Mouse (Mus musculus) MEL (cell line): ENCODE data around the gene Plcxd2. TPM values are rescaled to one million over a fixed set of nuclear protein-coding genes. Genes with fewer than 3 reads are reported as not detected.

Source experiments
- DNase-seq: peaks from one replicate; pipeline ENCODE4 v3.0.0; 2011; ENCODE audit warnings: low read depth, low spot score
- H3K27ac ChIP-seq: 2 replicates; pipeline ENCODE4 v1.5.1; 2012; ENCODE audit warnings: low read depth, mild to moderate bottlenecking, control low read depth, low read length, moderate library complexity; ENCODE audit not compliant: control insufficient read depth
- H3K27me3 ChIP-seq, 2 experiments: fragments of 150-350 bp in 1 of 2; sonication (generic) in 1 of 2; 2 replicates each; pipeline ENCODE4 v1.6.1; 2012; ENCODE audit warnings: low read length in 2 of 2, mild to moderate bottlenecking in 2 of 2, improper control_type of control experiment in 1 of 2, moderate library complexity in 1 of 2; ENCODE audit not compliant: insufficient read depth in 2 of 2, control insufficient read depth in 1 of 2
- H3K36me3 ChIP-seq, 2 experiments: 2 replicates each; pipeline ENCODE4 v1.6.1; 2012 to 2014; ENCODE audit warnings: low read length in 2 of 2, improper control_type of control experiment in 1 of 2, inconsistent platforms in 1 of 2, mild to moderate bottlenecking in 1 of 2; ENCODE audit not compliant: insufficient read depth in 2 of 2, control insufficient read depth in 1 of 2
- H3K4me1 ChIP-seq, 2 experiments: fragments of 150-350 bp in 1 of 2; sonication (generic) in 1 of 2; 2 replicates each; pipeline ENCODE4 v1.6.1; 2012; ENCODE audit warnings: low read length in 2 of 2, improper control_type of control experiment in 1 of 2, mild to moderate bottlenecking in 1 of 2; ENCODE audit not compliant: insufficient read depth in 2 of 2, control insufficient read depth in 1 of 2
- H3K4me3 ChIP-seq, 2 experiments: fragments of 150-350 bp in 1 of 2; sonication (generic) in 1 of 2; 2 replicates each; pipeline ENCODE4 v1.5.1; 2012; ENCODE audit warnings: low read depth in 2 of 2, low read length in 2 of 2, mild to moderate bottlenecking in 2 of 2, moderate library complexity in 2 of 2, control low read depth in 1 of 2, improper control_type of control experiment in 1 of 2; ENCODE audit not compliant: control insufficient read depth in 1 of 2, insufficient read depth in 1 of 2
- H3K79me2 ChIP-seq: 2 replicates; pipeline ENCODE4 v1.6.1; 2012; ENCODE audit warnings: mild to moderate bottlenecking, low read length, moderate library complexity; ENCODE audit not compliant: control insufficient read depth, poor library complexity, insufficient read depth
- H3K9ac ChIP-seq: 2 replicates; pipeline ENCODE4 v1.6.1; 2012; ENCODE audit warnings: low read depth, mild to moderate bottlenecking, control low read depth, low read length, moderate library complexity; ENCODE audit not compliant: control insufficient read depth, poor library complexity, severe bottlenecking
- H3K9me3 ChIP-seq: fragments of 150-350 bp; sonication (generic); replicated peaks from 2 replicates; pipeline ENCODE4 v1.6.1; 2012; ENCODE audit warnings: mild to moderate bottlenecking, low read length, improper control_type of control experiment, moderate library complexity; ENCODE audit not compliant: insufficient read depth
- CHD1 ChIP-seq: IDR thresholded peaks from 2 replicates; pipeline ENCODE4 v1.6.1; 2012; ENCODE audit warnings: low read depth, mild to moderate bottlenecking, inconsistent platforms, low read length, improper control_type of control experiment
- CTCF ChIP-seq, 3 experiments: IDR thresholded peaks in 2 of 3; conservative IDR thresholded peaks in 1 of 3; 2 replicates each; pipeline ENCODE4 v1.5.1; 2011 to 2012; ENCODE audit warnings: low read length in 3 of 3, low read depth in 2 of 3, mild to moderate bottlenecking in 2 of 3, improper control_type of control experiment in 1 of 3, inconsistent platforms in 1 of 3, mixed read lengths in 1 of 3, moderate library complexity in 1 of 3; ENCODE audit not compliant: control insufficient read depth in 1 of 3, insufficient read depth in 1 of 3, poor library complexity in 1 of 3, severe bottlenecking in 1 of 3
- EP300 ChIP-seq, 2 experiments: IDR thresholded peaks; 2 replicates each; pipeline ENCODE4 v1.6.1; 2011; ENCODE audit warnings: improper control_type of control experiment in 2 of 2, low read length in 2 of 2, low read depth in 1 of 2, mild to moderate bottlenecking in 1 of 2
- ETS1 ChIP-seq: IDR thresholded peaks from 2 replicates; pipeline ENCODE4 v1.6.1; 2012; ENCODE audit warnings: low read depth, mild to moderate bottlenecking, inconsistent platforms, low read length, improper control_type of control experiment, moderate library complexity
- GABPA ChIP-seq: IDR thresholded peaks from 2 replicates; pipeline ENCODE4 v1.6.1; 2012; ENCODE audit warnings: low read depth, mild to moderate bottlenecking, inconsistent platforms, low read length, improper control_type of control experiment, moderate library complexity
- GATA1 ChIP-seq: IDR thresholded peaks from 2 replicates; pipeline ENCODE4 v1.6.1; 2011; ENCODE audit warnings: low read depth, low read length, improper control_type of control experiment
- HCFC1 ChIP-seq: IDR thresholded peaks from 2 replicates; pipeline ENCODE4 v1.6.1; 2012; ENCODE audit warnings: low read depth, mild to moderate bottlenecking, inconsistent platforms, low read length, improper control_type of control experiment, moderate library complexity
- JUND ChIP-seq: IDR thresholded peaks from 2 replicates; pipeline ENCODE4 v1.6.1; 2011; ENCODE audit warnings: low read depth, mild to moderate bottlenecking, improper control_type of control experiment, low read length
- KAT2A ChIP-seq: conservative IDR thresholded peaks from 2 replicates; pipeline ENCODE4 v1.6.1; 2012; ENCODE audit warnings: low read depth, low read length, improper control_type of control experiment, inconsistent platforms
- MAFK ChIP-seq: IDR thresholded peaks from 2 replicates; pipeline ENCODE4 v1.6.1; 2011; ENCODE audit warnings: low read depth, mild to moderate bottlenecking, low read length, improper control_type of control experiment, borderline replicate concordance
- MAZ ChIP-seq: IDR thresholded peaks from 2 replicates; pipeline ENCODE4 v1.6.1; 2012; ENCODE audit warnings: low read depth, mild to moderate bottlenecking, inconsistent platforms, low read length, improper control_type of control experiment
- MEF2A ChIP-seq: IDR thresholded peaks from 2 replicates; pipeline ENCODE4 v1.6.1; 2014; ENCODE audit warnings: low read depth, mild to moderate bottlenecking, inconsistent platforms, low read length, improper control_type of control experiment; ENCODE audit not compliant: poor library complexity, insufficient replicate concordance, severe bottlenecking; ENCODE audit errors: extremely low read depth
- MXI1 ChIP-seq: IDR thresholded peaks from 2 replicates; pipeline ENCODE4 v1.6.1; 2011; ENCODE audit warnings: mild to moderate bottlenecking, low read depth, low read length, improper control_type of control experiment
- MYB ChIP-seq: IDR thresholded peaks from 2 replicates; pipeline ENCODE4 v1.6.1; 2011; ENCODE audit warnings: mild to moderate bottlenecking, low read depth, low read length, improper control_type of control experiment
- POLR2A ChIP-seq, 2 experiments: IDR thresholded peaks; 2 replicates each; pipeline ENCODE4 v1.6.1; 2011 to 2012; ENCODE audit warnings: low read length in 2 of 2, mild to moderate bottlenecking in 2 of 2, control low read depth in 1 of 2, improper control_type of control experiment in 1 of 2, low read depth in 1 of 2, moderate library complexity in 1 of 2; ENCODE audit not compliant: control insufficient read depth in 1 of 2, insufficient read depth in 1 of 2, poor library complexity in 1 of 2
- POLR2AphosphoS2 ChIP-seq: IDR thresholded peaks from 2 replicates; pipeline ENCODE4 v1.6.1; 2011; ENCODE audit warnings: low read length, improper control_type of control experiment
- RCOR1 ChIP-seq: IDR thresholded peaks from 2 replicates; pipeline ENCODE4 v1.6.1; 2012; ENCODE audit warnings: low read depth, mild to moderate bottlenecking, inconsistent platforms, low read length, improper control_type of control experiment
- SIN3A ChIP-seq: IDR thresholded peaks from 2 replicates; pipeline ENCODE4 v1.6.1; 2012; ENCODE audit warnings: low read length, improper control_type of control experiment, inconsistent platforms
- TAL1 ChIP-seq: IDR thresholded peaks from 2 replicates; pipeline ENCODE4 v1.6.1; 2012; ENCODE audit warnings: mild to moderate bottlenecking, inconsistent platforms, low read length, moderate library complexity, mixed read lengths
- TBP ChIP-seq: IDR thresholded peaks from 2 replicates; pipeline ENCODE4 v1.8.0; 2011; ENCODE audit warnings: low read depth, low read length, improper control_type of control experiment
- UBTF ChIP-seq: IDR thresholded peaks from 2 replicates; pipeline ENCODE4 v1.6.1; 2012; ENCODE audit warnings: low read depth, mild to moderate bottlenecking, inconsistent platforms, low read length, improper control_type of control experiment, moderate library complexity, borderline replicate concordance; ENCODE audit not compliant: insufficient read depth
- USF2 ChIP-seq, 2 experiments: IDR thresholded peaks; 2 replicates each; pipeline ENCODE4 v1.6.1; 2011 to 2012; ENCODE audit warnings: improper control_type of control experiment in 2 of 2, low read length in 2 of 2, borderline replicate concordance in 1 of 2, inconsistent platforms in 1 of 2, low read depth in 1 of 2, mild to moderate bottlenecking in 1 of 2; ENCODE audit not compliant: insufficient read depth in 1 of 2
- ZC3H11A ChIP-seq: IDR thresholded peaks from 2 replicates; pipeline ENCODE4 v1.6.1; 2012; ENCODE audit warnings: low read depth, mild to moderate bottlenecking, inconsistent platforms, low read length, improper control_type of control experiment
- ZKSCAN1 ChIP-seq: IDR thresholded peaks from 2 replicates; pipeline ENCODE4 v1.6.1; 2012; ENCODE audit warnings: low read depth, mild to moderate bottlenecking, inconsistent platforms, low read length, improper control_type of control experiment, moderate library complexity
- ZMIZ1 ChIP-seq: IDR thresholded peaks from 2 replicates; pipeline ENCODE4 v1.6.1; 2012; ENCODE audit warnings: low read depth, mild to moderate bottlenecking, inconsistent platforms, low read length, improper control_type of control experiment, moderate library complexity
- ZNF384 ChIP-seq: IDR thresholded peaks from 2 replicates; pipeline ENCODE4 v1.6.1; 2012; ENCODE audit warnings: low read depth, mild to moderate bottlenecking, inconsistent platforms, low read length, improper control_type of control experiment
- polyA plus RNA-seq, 2 experiments: library from polyadenylated mRNA; stranded (reverse) in 1 of 2; unstranded in 1 of 2; fragments of >175 nt in 1 of 2; fragments of >200 nt in 1 of 2; gene quantifications; 2 replicates each; pipeline versions ENCODE4 v1.2.1 to v1.2.4; 2012; ENCODE audit warnings: low replicate concordance in 2 of 2, low read depth in 1 of 2; ENCODE audit not compliant: insufficient read length in 2 of 2, insufficient read depth in 1 of 2, missing spikeins in 1 of 2
- total RNA-seq: library from RNA; depleted of rRNA; stranded (reverse); fragments of 300-350 nt; gene quantifications from 2 replicates; pipeline ENCODE4 v1.2.3, GENCODE M21; 2012

Plcxd2 gene
- total and polyA plus RNA-seq, 3 experiments, result not detected

DNA sequence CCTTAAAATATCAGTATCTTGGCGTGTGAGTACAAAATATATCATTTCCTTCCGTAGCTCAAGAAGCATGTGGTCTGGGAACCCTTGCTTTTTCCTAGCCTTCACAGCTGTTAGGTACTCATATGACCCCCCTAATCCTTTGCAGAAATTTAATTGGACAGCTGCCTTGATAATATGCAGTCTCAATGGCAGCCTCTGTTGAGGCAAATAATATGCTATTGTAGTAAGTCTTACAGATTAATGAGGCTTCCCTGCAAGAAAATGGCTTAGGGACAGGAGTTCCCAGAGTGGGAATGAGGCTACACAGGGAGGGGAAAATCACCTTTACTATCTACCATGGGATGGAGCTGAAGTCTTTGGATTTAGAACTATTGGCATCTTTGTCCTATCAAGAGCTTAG lies 73.5 kb downstream of the Plcxd2 start:
- H3K9me3 ChIP-seq, result no peaks in the 10 kb centered on the region
- no peaks in the 10 kb centered on the region for H3K4me1 ChIP-seq
- TF ChIP-seq USF2 (IDR thresholded peaks at IDR 0.05; ENCODE audit: borderline replicate concordance in 1 of 2, insufficient read depth in 1 of 2, low read depth in 1 of 2, low read length in 2 of 2), result no peak
- TF ChIP-seq TAL1, result no peak
- no peak for TF ChIP-seq CHD1
- TF ChIP-seq MYB, result no peak
- TF ChIP-seq HCFC1, result no peak
- no peak for TF ChIP-seq ETS1
- no peak for TF ChIP-seq POLR2A (IDR thresholded peaks at IDR 0.05; ENCODE audit: control insufficient read depth in 1 of 2, insufficient read depth in 1 of 2, low read depth in 1 of 2, low read length in 2 of 2, poor library complexity in 1 of 2)
- no peak for TF ChIP-seq ZMIZ1
- no peak for TF ChIP-seq GATA1
- no peak for TF ChIP-seq SIN3A
- TF ChIP-seq MAFK, result no peak
- TF ChIP-seq POLR2AphosphoS2, result no peak
- TF ChIP-seq EP300 (IDR thresholded peaks at IDR 0.05; ENCODE audit: low read depth in 1 of 2, low read length in 2 of 2), result no peak
- TF ChIP-seq TBP, result no peak
- TF ChIP-seq ZKSCAN1, result no peak
- TF ChIP-seq ZNF384, result no peak
- TF ChIP-seq, all 39 proteins: peak for 0
- Histone ChIP-seq H3K9ac (no peak overlapping the region), H3K27me3 (no peaks in the 10 kb centered on the region), H3K79me2 (no peaks in the 10 kb centered on the region), H3K27ac (no peak overlapping the region), H3K36me3 (no peaks in the 10 kb centered on the region), H3K4me3 (no peak overlapping the region)
- no peak for DNase-seq

DNA sequence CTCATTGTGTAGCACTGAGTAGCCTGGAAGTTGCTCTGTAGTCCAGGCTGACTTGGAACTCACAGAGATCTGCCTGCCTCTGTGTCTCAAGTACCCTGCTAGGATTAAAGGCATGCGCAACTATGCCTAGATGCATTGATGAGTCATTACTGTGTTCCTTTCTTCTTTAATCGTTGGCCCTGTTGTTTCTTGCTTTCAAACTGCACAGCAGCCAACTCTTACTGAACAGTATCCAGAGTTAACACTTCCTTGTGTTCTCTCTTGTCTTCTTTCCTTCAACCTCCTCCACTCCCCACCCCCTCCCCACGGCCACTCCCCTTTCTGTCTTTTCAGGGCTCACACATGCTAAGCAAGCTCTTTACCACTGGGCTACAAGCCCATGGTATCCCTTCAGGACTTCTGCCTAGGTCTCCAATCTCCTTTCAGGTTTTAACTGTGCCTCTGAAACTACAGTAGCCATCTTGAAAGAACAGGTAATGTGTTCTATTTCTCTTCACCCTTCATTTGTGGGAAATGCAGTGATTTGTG lies 74.0 kb downstream of the Plcxd2 start:
- TF ChIP-seq TAL1, result no peak
- no peak for TF ChIP-seq KAT2A
- TF ChIP-seq HCFC1, result no peak
- no peak for TF ChIP-seq ZNF384
- TF ChIP-seq MEF2A, result no peak
- no peak for TF ChIP-seq UBTF
- TF ChIP-seq JUND, result no peak
- TF ChIP-seq ZMIZ1, result no peak
- no peak for TF ChIP-seq CTCF (IDR thresholded peaks at IDR 0.05 in 2 of 3, conservative IDR thresholded peaks at IDR 0.05 in 1 of 3; ENCODE audit: control insufficient read depth in 1 of 3, insufficient read depth in 1 of 3, low read depth in 2 of 3, low read length in 3 of 3, poor library complexity in 1 of 3, severe bottlenecking in 1 of 3)
- TF ChIP-seq ZKSCAN1, result no peak
- no peak for TF ChIP-seq RCOR1
- no peak for TF ChIP-seq CHD1
- TF ChIP-seq TBP, result no peak
- no peak for TF ChIP-seq SIN3A
- no peak for TF ChIP-seq MXI1
- TF ChIP-seq GABPA, result no peak
- TF ChIP-seq MAZ, result no peak
- no peak for TF ChIP-seq POLR2AphosphoS2
- TF ChIP-seq EP300 (IDR thresholded peaks at IDR 0.05; ENCODE audit: low read depth in 1 of 2, low read length in 2 of 2), result no peak
- no peak for TF ChIP-seq ZC3H11A
- no peak overlapping the region for H3K27ac ChIP-seq
- H3K4me3 ChIP-seq, result no peak overlapping the region
- H3K79me2 ChIP-seq, result no peaks in the 10 kb centered on the region
- H3K9ac ChIP-seq, result no peak overlapping the region
- no peaks in the 10 kb centered on the region for H3K27me3 ChIP-seq
- H3K9me3 ChIP-seq, result no peaks in the 10 kb centered on the region
- H3K4me1 ChIP-seq, result no peaks in the 10 kb centered on the region
- no peaks in the 10 kb centered on the region for H3K36me3 ChIP-seq
- DNase-seq, result no peak
